Mouse (Mus musculus): ENCODE results near the gene Rrm2.

- TF ChIP-seq CTCF (IDR thresholded peaks at IDR 0.05; ENCODE audit: extremely low read depth, insufficient read length, insufficient replicate concordance, low read depth, low read length) (no peak), POLR2A (IDR thresholded peaks at IDR 0.05; ENCODE audit: low read depth, low read length) (no peak)
Observed at GRCm38 (mm10) chr12:24723859-24724258, 15.8 kb downstream of the Rrm2 start.

Measured in small intestine, adult 2 months (tissue).